Mouse (Mus musculus): ENCODE results near the gene Pms2. TPM values are rescaled to one million over a fixed set of nuclear protein-coding genes. Genes with fewer than 3 reads are reported as not detected.

The Pms2 gene
- polyA plus RNA-seq, 2 experiments from 2014 or later = 45.6 to 56.3 TPM

GRCm38 (mm10) chr5:143933414-143933813 is 23.6 kb downstream of the Pms2 start:
- no peak for ATAC-seq

- no peak for ATAC-seq
Measured at GRCm38 (mm10) chr5:143933875-143934274, 24.1 kb downstream of the Pms2 start.

- ATAC-seq = no peak
Measured at GRCm38 (mm10) chr5:143936156-143936555, 26.4 kb downstream of the Pms2 start.

GRCm38 (mm10) chr5:143941588-143941987 is 31.8 kb downstream of the Pms2 start:
- no peak for ATAC-seq

GRCm38 (mm10) chr5:143943231-143944125 is 33.7 kb downstream of the Pms2 start:
- no peak for ATAC-seq

- no peak for ATAC-seq
Measured at GRCm38 (mm10) chr5:143948361-143948760, 38.6 kb downstream of the Pms2 start.

- no peak for ATAC-seq
Measured at GRCm38 (mm10) chr5:143950016-143950415, 40.3 kb downstream of the Pms2 start.

GRCm38 (mm10) chr5:143957101-143957500 is 47.3 kb downstream of the Pms2 start:
- ATAC-seq = no peak

- ATAC-seq = no peak
Measured at GRCm38 (mm10) chr5:143959551-143959950, 49.8 kb downstream of the Pms2 start.

GRCm38 (mm10) chr5:143961176-143961575 is 51.4 kb downstream of the Pms2 start:
- ATAC-seq = no peak

- no peak for ATAC-seq
Measured at GRCm38 (mm10) chr5:143965586-143966345, 56.0 kb downstream of the Pms2 start.

- no peak for ATAC-seq
Measured at GRCm38 (mm10) chr5:143966671-143967070, 56.9 kb downstream of the Pms2 start.

GRCm38 (mm10) chr5:143972628-143973027 is 62.9 kb downstream of the Pms2 start:
- no peak for ATAC-seq

- peak; percentile 57 for ATAC-seq
Measured at GRCm38 (mm10) chr5:143974931-143975630, 65.3 kb downstream of the Pms2 start.

GRCm38 (mm10) chr5:143975631-143975933 is 65.8 kb downstream of the Pms2 start:
- peak; percentile 65 for ATAC-seq

- ATAC-seq = no peak
Measured at GRCm38 (mm10) chr5:143976232-143976631, 66.5 kb downstream of the Pms2 start.

GRCm38 (mm10) chr5:143976726-143977431 is 67.1 kb downstream of the Pms2 start:
- ATAC-seq = no peak

GRCm38 (mm10) chr5:143980858-143981257 is 71.1 kb downstream of the Pms2 start:
- no peak for ATAC-seq

GRCm38 (mm10) chr5:143982361-143982760 is 72.6 kb downstream of the Pms2 start:
- ATAC-seq = no peak

Measured in CD4-positive, CD25-positive, alpha-beta regulatory T cell, adult 4 months (primary cell).